In genomic region chr1:127204817-127205485, GRCm38 (mm10) we compare ENCODE assay signal across 8 mouse cellular contexts. TPM values are rescaled to one million over a fixed set of nuclear protein-coding genes. Genes with fewer than 3 reads are reported as not detected.
DNase-seq lines count a peak whose midpoint lies in the region; ATAC-seq lines count a peak whose summit lies in the region.

Gene Mgat5 (plus strand): TSS chr1:127205015.

- under 1% methylated on average over 51 of the region's 51 CpGs for WGBS in hindbrain, embryonic 15.5 days

- H3K9me3 ChIP-seq in hindbrain, embryonic 15.5 days = no peaks in the 10 kb centered on the region

- peak; percentile 92 for ATAC-seq in hindbrain, embryonic 15.5 days (ENCODE audit: low FRiP score, low read depth)

- peak within 1 kb of the TSS; percentile 87 for H3K4me2 ChIP-seq in hindbrain, embryonic 15.5 days

- H3K27me3 ChIP-seq in hindbrain, embryonic 15.5 days = no peaks in the 10 kb centered on the region

- peak; percentile 95 for DNase-seq in R1 (ENCODE audit: low read depth, low spot score)
- peak; percentile 92 for DNase-seq in cerebellum, postnatal 25 days
- peak; percentile 73 to 84 for DNase-seq in frontal cortex, postnatal 25 days (ENCODE audit: low spot score in 2 of 2)
- DNase-seq in left cerebral cortex, adult 11 months (ENCODE audit: low spot score) = peak; percentile 69
- peak; percentile 91 to 93 for DNase-seq in lung, postnatal 4 days
- DNase-seq in retina, postnatal 7 days (ENCODE audit: low read depth, low spot score) = peak; percentile 77
- DNase-seq in urinary bladder, adult 2 months (ENCODE audit: low spot score) = peak; percentile 83

- peaks cover 41% of the 10 kb centered on the region for H3K4me1 ChIP-seq in hindbrain, embryonic 15.5 days (replicated peaks)

- peak within 1 kb of the TSS; percentile 72 for H3K4me3 ChIP-seq in hindbrain, embryonic 15.5 days

- peak within 1 kb of the TSS; percentile 83 for H3K9ac ChIP-seq in hindbrain, embryonic 15.5 days

- peak within 1 kb of the TSS; percentile 91 for H3K27ac ChIP-seq in hindbrain, embryonic 15.5 days (replicated peaks)

- H3K36me3 ChIP-seq in hindbrain, embryonic 15.5 days = no peaks in the 10 kb centered on the region

RNA-seq across cellular contexts. Expression of gene Mgat5, which starts in this region (rescaled TPM):
- polyA plus RNA-seq in hindbrain, embryonic 15.5 days (2015; fragmentation: Nextera tagmentation; extraction: Ambion mirVana) = 14.3 and 15.0 TPM in 2 replicates
- polyA plus RNA-seq in urinary bladder, adult 2 months (2012; rRNA removed) = 12.7 and 15.4 TPM in 2 replicates

Comparison
In these comparisons a context has a peak if more than half of its experiments do, and no peak if none do; other contexts are left out.
1. Peak in every context shown above with its lines: DNase-seq, ATAC-seq, H3K4me3 ChIP-seq and H3K27ac ChIP-seq.